Mouse (Mus musculus) C2C12 (cell line): ENCODE measurements at regions not wholly inside any gene's neighbourhood (a gene's known extent, or its start where the extent isn't known, plus 50 kb on each side); places are given as distances from the start of the nearest gene placed in this dataset.

Experiments used
- H3K27me3 ChIP-seq: one replicate; pipeline ENCODE4 v1.6.1; 2011; ENCODE audit not compliant: control insufficient read depth, insufficient read depth, insufficient read length
- H3K36me3 ChIP-seq: one replicate; pipeline ENCODE4 v1.6.1; 2011; ENCODE audit not compliant: control insufficient read depth, insufficient read depth
- H3K4me3 ChIP-seq: one replicate; pipeline ENCODE4 v1.5.1; 2011; ENCODE audit warnings: mild to moderate bottlenecking, control low read depth; ENCODE audit not compliant: poor library complexity, insufficient read depth, severe bottlenecking
- H3K79me2 ChIP-seq: one replicate; pipeline ENCODE4 v1.6.1; 2011; ENCODE audit not compliant: control insufficient read depth, insufficient read depth
- H3K79me3 ChIP-seq: one replicate; pipeline ENCODE4 v1.6.1; 2011; ENCODE audit warnings: low read depth, control low read depth
- H3ac ChIP-seq: one replicate; pipeline ENCODE3; 2011; ENCODE audit warnings: low read depth; ENCODE audit not compliant: control insufficient read depth, insufficient read length
- CEBPB ChIP-seq: IDR thresholded peaks from one replicate; pipeline ENCODE4 v1.6.1; 2011; ENCODE audit warnings: low read depth, mild to moderate bottlenecking, control low read depth, moderate library complexity
- CTCF ChIP-seq: IDR thresholded peaks from one replicate; pipeline ENCODE4 v1.5.1; 2011; ENCODE audit not compliant: control insufficient read depth, insufficient read depth, insufficient read length
- FOSL1 ChIP-seq: IDR thresholded peaks from one replicate; pipeline ENCODE4 v1.8.0; 2011; ENCODE audit warnings: mild to moderate bottlenecking, low read length; ENCODE audit not compliant: poor library complexity, insufficient read depth, severe bottlenecking
- MAX ChIP-seq: IDR thresholded peaks from one replicate; pipeline ENCODE4 v1.6.1; 2011; ENCODE audit warnings: mild to moderate bottlenecking, control low read depth
- MYOD1 ChIP-seq: IDR thresholded peaks from one replicate; pipeline ENCODE4 v1.6.1; 2011; ENCODE audit warnings: low read depth; ENCODE audit not compliant: control insufficient read depth, insufficient read length
- MYOG ChIP-seq: IDR thresholded peaks from one replicate; pipeline ENCODE4 v1.6.1; 2011; ENCODE audit not compliant: control insufficient read depth, insufficient read length; ENCODE audit errors: extremely low read depth
- USF1 ChIP-seq: IDR thresholded peaks from one replicate; pipeline ENCODE4 v1.6.1; 2011; ENCODE audit warnings: low read depth, mild to moderate bottlenecking, control low read depth, moderate library complexity

- Histone ChIP-seq H3K79me2 (no peaks in the 10 kb centered on the region), H3K27me3 (no peaks in the 10 kb centered on the region), H3K79me3 (no peaks in the 10 kb centered on the region), H3K4me3 (no peak overlapping the region), H3ac (no peak overlapping the region), H3K36me3 (no peaks in the 10 kb centered on the region)
- TF ChIP-seq MAX, result no peak
These were observed 153.6 kb upstream of the Zfp462 start for GRCm38 (mm10) chr4:54791217-54791742.

- H3ac ChIP-seq, result no peak overlapping the region
- H3K79me3 ChIP-seq, result no peaks in the 10 kb centered on the region
- no peak overlapping the region for H3K4me3 ChIP-seq
- H3K79me2 ChIP-seq, result no peaks in the 10 kb centered on the region
- TF ChIP-seq MAX (no peak), MYOG (no peak), CTCF (no peak), USF1 (no peak), MYOD1 (no peak), FOSL1 (no peak), CEBPB (no peak)
- H3K27me3 ChIP-seq, result no peaks in the 10 kb centered on the region
- H3K36me3 ChIP-seq, result no peaks in the 10 kb centered on the region
These were observed 151.0 kb upstream of the Zfp462 start for GRCm38 (mm10) chr4:54793857-54794256.

DNA sequence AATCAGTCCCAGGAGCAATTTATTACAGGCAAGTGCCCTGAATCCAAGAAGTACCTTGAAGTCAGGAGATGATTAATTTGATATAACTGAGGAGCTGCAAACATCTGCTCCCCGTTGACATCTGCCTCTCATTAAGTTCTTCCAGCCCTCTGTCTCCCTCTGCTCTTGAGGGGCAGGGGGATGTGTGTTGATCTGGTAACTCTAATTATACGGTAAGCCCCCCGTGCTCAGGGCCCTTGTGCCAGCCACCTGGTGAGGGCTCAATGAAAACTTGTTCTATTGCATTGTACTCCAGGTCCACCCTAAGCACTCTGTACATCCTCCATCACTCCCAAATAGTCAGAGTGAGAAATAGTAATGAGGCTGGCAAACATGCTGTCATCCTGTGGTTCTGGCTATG lies 149.6 kb upstream of the Zfp462 start:
- H3K4me3 ChIP-seq, result no peak overlapping the region
- no peak for TF ChIP-seq MYOG
- TF ChIP-seq CTCF, result no peak
- no peak for TF ChIP-seq FOSL1
- no peak overlapping the region for H3ac ChIP-seq
- H3K79me2 ChIP-seq, result no peaks in the 10 kb centered on the region
- no peaks in the 10 kb centered on the region for H3K79me3 ChIP-seq
- H3K36me3 ChIP-seq, result no peaks in the 10 kb centered on the region
- H3K27me3 ChIP-seq, result no peaks in the 10 kb centered on the region

- no peaks in the 10 kb centered on the region for H3K79me3 ChIP-seq
- H3K36me3 ChIP-seq, result no peaks in the 10 kb centered on the region
- H3K79me2 ChIP-seq, result no peaks in the 10 kb centered on the region
- TF ChIP-seq CEBPB, result no peak
- no peak for TF ChIP-seq USF1
- TF ChIP-seq MYOD1, result no peak
- TF ChIP-seq CTCF, result no peak
- TF ChIP-seq MAX, result no peak
- TF ChIP-seq FOSL1, result no peak
- no peak for TF ChIP-seq MYOG
- no peaks in the 10 kb centered on the region for H3K27me3 ChIP-seq
- no peak overlapping the region for H3ac ChIP-seq
- H3K4me3 ChIP-seq, result no peak overlapping the region
These were observed 146.3 kb upstream of the Zfp462 start for GRCm38 (mm10) chr4:54798523-54798922.

- Histone ChIP-seq H3K79me3 (no peaks in the 10 kb centered on the region), H3K27me3 (no peaks in the 10 kb centered on the region), H3K36me3 (no peaks in the 10 kb centered on the region), H3ac (no peak overlapping the region), H3K4me3 (no peak overlapping the region), H3K79me2 (no peaks in the 10 kb centered on the region)
- TF ChIP-seq CEBPB, result no peak
- TF ChIP-seq FOSL1, result no peak
- TF ChIP-seq MYOD1, result no peak
- no peak for TF ChIP-seq MAX
- no peak for TF ChIP-seq MYOG
- no peak for TF ChIP-seq CTCF
- TF ChIP-seq USF1, result no peak
These were observed 133.7 kb upstream of the Zfp462 start for GRCm38 (mm10) chr4:54811163-54811562.

GRCm38 (mm10) chr4:54812740-54813634 lies 131.9 kb upstream of the Zfp462 start:
- H3K27me3 ChIP-seq, result no peaks in the 10 kb centered on the region
- H3K4me3 ChIP-seq, result no peak overlapping the region
- no peaks in the 10 kb centered on the region for H3K36me3 ChIP-seq
- no peaks in the 10 kb centered on the region for H3K79me3 ChIP-seq
- no peak overlapping the region for H3ac ChIP-seq
- H3K79me2 ChIP-seq, result no peaks in the 10 kb centered on the region
- TF ChIP-seq CTCF (no peak), MYOG (no peak), MAX (no peak), MYOD1 (no peak), CEBPB (no peak), USF1 (no peak), FOSL1 (no peak)
